Mouse (Mus musculus) gastrocnemius, postnatal 4 days (tissue): ENCODE data around the gene Myh7. TPM values are rescaled to one million over a fixed set of nuclear protein-coding genes. Genes with fewer than 3 reads are reported as not detected.
A peak's percentile ranks its signal among the peaks of the same experiment; 100 is the strongest.

Experiments
- DNase-seq, 2 experiments: peaks; one replicate each; pipeline ENCODE4 v3.0.0; 2021 to 2022; ENCODE audit warnings: low spot score in 2 of 2, mixed read lengths in 2 of 2
- microRNA-seq: library from miRNA; unstranded; fragments of <30 nt; microRNA quantifications from one replicate; pipeline ENCODE4 v1.2.0, GENCODE M21; 2021
- total RNA-seq, 2 experiments: library from RNA; stranded (reverse); gene quantifications; 2 replicates each; pipeline ENCODE4 v1.2.3; 2021

Myh7 gene
- total RNA-seq, 2 experiments from 2014 or later: 492 to 506 TPM

- peak in 1 of 2 experiments; percentile 69 for DNase-seq
These were observed 69.6 kb downstream of the Myh7 start for GRCm38 (mm10) chr14:54924641-54925348.

Small RNAs within 50 kb of the gene (microRNA-seq; reads per million reads assigned to microRNA genes)
- gene Mir208a (6.6 reads per million, percentile 20 among the genes with 10 or more reads in this experiment), gene Mir208b (220 reads per million, percentile 59 among the genes with 10 or more reads in this experiment)

Other genes with a start within 250 kb of the Myh7 start
- gene Slc7a8, start 212.7 kb downstream of the Myh7 start, total RNA-seq: 1 to 10 TPM; 6.5 to 8.8 TPM
- not detected for gene Rnf212b, start 180.5 kb downstream of the Myh7 start, total RNA-seq
- gene Homez, start 123.7 kb downstream of the Myh7 start, total RNA-seq: 1 to 10 TPM; 8.0 to 9.3 TPM
- 1 to 10 TPM; 8.1 to 9.2 TPM for gene Ppp1r3e, start 117.1 kb downstream of the Myh7 start, total RNA-seq
- gene Bcl2l2, start 111.2 kb downstream of the Myh7 start, total RNA-seq: 10 to 100 TPM; 35.4 to 38.7 TPM
- 1 to 10 TPM; 2.3 to 4.1 TPM for gene Gm20521, start 111.2 kb downstream of the Myh7 start, total RNA-seq
- gene Pabpn1, start 102.1 kb downstream of the Myh7 start, total RNA-seq: 100 to 1,000 TPM; 120 to 149 TPM
- 10 to 100 TPM; 22.5 to 27.5 TPM for gene Slc22a17, start 81.5 kb downstream of the Myh7 start, total RNA-seq
- 10 to 100 TPM; 31.1 to 32.4 TPM for gene Efs, start 68.5 kb downstream of the Myh7 start, total RNA-seq
- not detected for gene Il25, start 61.9 kb downstream of the Myh7 start, total RNA-seq
- 1 to 10 TPM; 3.8 to 4.1 TPM for gene Cmtm5, start 58.4 kb downstream of the Myh7 start, total RNA-seq
- gene Myh6, start 27.7 kb downstream of the Myh7 start, total RNA-seq: 100 to 1,000 TPM; 112 to 118 TPM
- not detected for gene Gm17428, start 17.7 kb downstream of the Myh7 start, total RNA-seq
- 10 to 100 TPM; 29.2 to 32.7 TPM for gene Ngdn, start 20.8 kb upstream of the Myh7 start, total RNA-seq
- 1 to 10 TPM; 2.9 to 4.0 TPM for gene Zfhx2, start 97.7 kb upstream of the Myh7 start, total RNA-seq
- gene Thtpa, start 100.2 kb upstream of the Myh7 start, total RNA-seq: 10 to 100 TPM; 12.9 to 14.0 TPM
- gene Ap1g2, start 112.0 kb upstream of the Myh7 start, total RNA-seq: 1 to 10 TPM; 6.5 to 8.3 TPM
- 1 to 10 TPM; 1.3 to 2.0 TPM for gene Jph4, start 122.3 kb upstream of the Myh7 start, total RNA-seq
- gene Dhrs2, start 227.4 kb upstream of the Myh7 start, total RNA-seq: under 1 TPM in 1 of 2 experiments, not detected in 1; 0.34 TPM